In genomic region chr13:94862491-94863230, GRCm38 (mm10) we compare ENCODE assay signal across 16 mouse cellular contexts. TPM values are rescaled to one million over a fixed set of nuclear protein-coding genes. Genes with fewer than 3 reads are reported as not detected.
"Had no signal": no experiment of that assay in that cellular context is flagged by ENCODE, and none has a peak within 500 bp of the region (broad histone marks: within the 10 kb centered on the region; RNA-seq: fewer than 3 reads in every experiment).

No protein-coding gene starts in this region.

- H3K9ac ChIP-seq: limb, embryonic 12.5 days; liver, embryonic 13.5 days; liver, postnatal 0 days; lung, embryonic 15.5 days; midbrain, embryonic 13.5 days had no signal

- ATAC-seq: liver, postnatal 0 days; midbrain, embryonic 13.5 days had no signal

- DNase-seq: kidney, postnatal 25 days; layer of hippocampus, postnatal 36 days; liver; liver, embryonic 13.5 days; liver, postnatal 0 days; lung, postnatal 14 days; right cerebral cortex, postnatal 14 days; thymus, postnatal 36 days had no signal

- H3K4me1 ChIP-seq: limb, embryonic 12.5 days; liver, embryonic 13.5 days; lung, embryonic 15.5 days; midbrain, embryonic 13.5 days had no signal

- H3K9me3 ChIP-seq: limb, embryonic 12.5 days; liver, embryonic 13.5 days; lung, embryonic 15.5 days; midbrain, embryonic 13.5 days had no signal

- H3K27ac ChIP-seq: limb, embryonic 12.5 days; liver, embryonic 13.5 days; lung, embryonic 15.5 days; macrophage; midbrain, embryonic 13.5 days had no signal

- H3K4me3 ChIP-seq: limb, embryonic 12.5 days; liver, embryonic 13.5 days; lung, embryonic 15.5 days; midbrain, embryonic 13.5 days had no signal

- H3K4me2 ChIP-seq: limb, embryonic 12.5 days; liver, embryonic 13.5 days; lung, embryonic 15.5 days; midbrain, embryonic 13.5 days had no signal

- H3K36me3 ChIP-seq: limb, embryonic 12.5 days; liver, embryonic 13.5 days; lung, embryonic 15.5 days; midbrain, embryonic 13.5 days had no signal

RNA-seq across cellular contexts. Expression of gene Otp, which starts 12.7 kb away (rescaled TPM):
- polyA plus RNA-seq: kidney, embryonic 16.5 days; limb, embryonic 12.5 days; liver, embryonic 13.5 days; liver, postnatal 0 days; lung, embryonic 15.5 days; macrophage; small intestine, adult 2 months; stomach, embryonic 16.5 days; thymus, postnatal 0 days had no signal
